Mouse (Mus musculus): Measurements from ENCODE around the gene Efcab11. TPM values are rescaled to one million over a fixed set of nuclear protein-coding genes. Genes with fewer than 3 reads are reported as not detected.

Gene Efcab11
- polyA plus RNA-seq, 1 experiment from 2014 or later: 11.2 TPM

DNA sequence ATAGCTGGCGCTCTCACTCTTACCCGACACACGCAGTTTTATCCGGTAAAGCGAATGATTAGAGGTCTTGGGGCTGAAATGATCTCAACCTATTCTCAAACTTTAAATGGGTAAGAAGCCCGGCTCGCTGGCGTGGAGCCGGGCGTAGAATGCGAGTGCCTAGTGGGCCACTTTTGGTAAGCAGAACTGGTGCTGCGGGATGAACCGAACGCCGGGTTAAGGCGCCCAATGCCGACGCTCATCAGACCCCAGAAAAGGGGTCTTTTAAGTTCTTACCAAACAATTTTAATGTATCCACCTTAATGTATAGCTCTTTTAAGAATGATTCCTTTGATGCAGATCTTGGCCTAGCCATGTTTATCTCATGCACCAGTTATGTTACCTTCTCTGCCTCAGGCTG, 238.8 kb downstream of the Efcab11 start:
- H3K4me2 ChIP-seq (replicated peaks): no peak overlapping the region
- H3K4me1 ChIP-seq: peaks cover 9% of the 10 kb centered on the region
- H3K27me3 ChIP-seq (replicated peaks): no peaks in the 10 kb centered on the region
- no peaks in the 10 kb centered on the region for H3K36me3 ChIP-seq
- ATAC-seq (ENCODE audit: low FRiP score, low read depth): peak; percentile 62; the same call in 1 of the 2 replicates
- 98% methylated on average over 18 of the region's 18 CpGs for WGBS
- H3K27ac ChIP-seq: no peak overlapping the region
- H3K9me3 ChIP-seq: peaks cover 22% of the 10 kb centered on the region
- no peak overlapping the region for H3K4me3 ChIP-seq
- no peak overlapping the region for H3K9ac ChIP-seq

DNA sequence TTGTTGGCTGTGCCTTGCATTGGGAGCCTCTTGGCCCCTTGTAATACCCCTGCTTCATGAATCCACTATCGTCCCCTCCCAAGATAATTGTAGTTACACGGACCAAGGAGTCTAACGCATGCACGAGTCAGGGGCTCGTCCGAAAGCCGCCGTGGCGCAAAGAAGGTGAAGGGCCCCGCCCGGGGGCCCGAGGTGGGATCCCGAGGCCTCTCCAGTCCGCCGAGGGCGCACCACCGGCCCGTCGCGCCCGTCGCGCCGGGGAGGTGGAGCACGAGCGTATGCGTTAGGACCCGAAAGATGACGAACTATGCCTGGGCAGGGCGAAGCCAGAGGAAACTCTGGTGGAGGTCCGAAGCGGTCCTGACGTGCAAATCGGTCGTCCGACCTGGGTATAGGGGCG, 239.3 kb downstream of the Efcab11 start:
- no peak overlapping the region for H3K4me3 ChIP-seq
- 91% methylated on average over 37 of the region's 37 CpGs for WGBS

More for the DNA sequence above, 239.3 kb downstream of the Efcab11 start:
- Histone ChIP-seq H3K27me3 (replicated peaks) (no peaks in the 10 kb centered on the region), H3K4me2 (replicated peaks) (no peak overlapping the region), H3K9me3 (peaks cover 22% of the 10 kb centered on the region), H3K4me1 (peaks cover 13% of the 10 kb centered on the region), H3K36me3 (no peaks in the 10 kb centered on the region), H3K9ac (no peak overlapping the region), H3K27ac (no peak overlapping the region)
- peak; percentile 63; the same call in 1 of the 2 replicates for ATAC-seq (ENCODE audit: low FRiP score, low read depth)

Other genes starting within 250 kb of the Efcab11 start
- 57.9 and 62.2 TPM in 2 replicates for gene Tdp1, start 78 bp upstream of the Efcab11 start, polyA plus RNA-seq (2016; fragmentation: Nextera tagmentation; extraction: Ambion mirVana)
- 0.68 and 0.78 TPM in 2 replicates for gene Kcnk13, start 80.1 kb upstream of the Efcab11 start, polyA plus RNA-seq (2016; fragmentation: Nextera tagmentation; extraction: Ambion mirVana)
- gene Psmc1, start 225.7 kb upstream of the Efcab11 start, polyA plus RNA-seq (2016; fragmentation: Nextera tagmentation; extraction: Ambion mirVana): 328 and 358 TPM in 2 replicates